Mouse (Mus musculus) G1E (cell line): ENCODE results near the gene Pld3.

Source experiments
- CTCF ChIP-seq: IDR thresholded peaks from 2 replicates; pipeline ENCODE4 v1.5.1; 2012; ENCODE audit warnings: low read depth, low read length, inconsistent platforms, mixed read lengths
- GATA1 ChIP-seq: IDR thresholded peaks from 2 replicates; pipeline ENCODE4 v1.6.1; 2012; ENCODE audit warnings: borderline replicate concordance, low read length, inconsistent platforms, mixed read lengths
- GATA2 ChIP-seq: IDR thresholded peaks from 2 replicates; pipeline ENCODE4 v1.6.1; 2012; ENCODE audit warnings: low read depth, low read length, inconsistent platforms, borderline replicate concordance
- POLR2AphosphoS5 ChIP-seq: IDR thresholded peaks from 2 replicates; pipeline ENCODE4 v1.6.1; 2012; ENCODE audit warnings: low read depth, low read length, inconsistent platforms; ENCODE audit not compliant: insufficient replicate concordance
- TAL1 ChIP-seq: conservative IDR thresholded peaks from 2 replicates; pipeline ENCODE4 v1.6.1; 2012; ENCODE audit warnings: low read depth, low read length, inconsistent platforms, mixed read lengths

DNA sequence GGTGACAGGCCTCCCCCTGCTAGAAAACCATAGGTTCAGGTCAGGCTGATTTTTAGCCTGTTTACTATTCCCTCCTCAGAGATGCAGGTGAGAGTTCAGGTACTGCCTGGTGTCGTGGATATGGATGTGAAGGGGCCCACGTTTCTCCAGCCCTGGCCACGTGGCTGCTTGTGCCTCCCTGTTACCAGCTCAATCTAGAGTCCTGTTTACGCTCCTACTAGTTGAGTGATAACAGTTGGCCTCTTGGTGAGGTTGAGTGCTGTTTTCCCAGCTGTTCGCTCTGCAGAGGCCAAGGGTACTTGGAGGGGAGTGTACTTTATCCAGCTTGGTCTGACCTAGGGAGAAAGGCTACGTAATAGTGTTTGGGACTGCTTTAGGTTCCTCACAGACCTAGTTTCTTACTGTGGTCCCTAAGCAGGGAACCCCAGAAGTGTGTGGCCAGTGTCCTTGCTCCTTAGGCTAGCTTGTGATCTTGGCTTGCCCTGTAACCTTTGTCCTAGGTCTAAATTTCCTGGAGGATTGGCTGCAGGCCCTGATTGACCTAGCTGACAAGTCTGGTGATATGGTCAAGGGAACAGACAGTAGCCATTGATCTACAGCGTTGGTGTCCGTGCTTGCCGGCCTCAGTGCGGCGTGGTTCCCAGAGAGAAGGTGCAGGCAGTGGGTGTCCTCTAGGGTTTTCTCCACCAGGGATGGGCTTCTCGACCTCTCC is 40.1 kb upstream of the Pld3 start:
- TF ChIP-seq GATA1 (no peak), CTCF (no peak), TAL1 (no peak), POLR2AphosphoS5 (no peak), GATA2 (no peak)
